Mouse (Mus musculus): ENCODE data around the gene Limch1.
A peak's percentile ranks its signal among the peaks of the same experiment; 100 is the strongest.

DNA sequence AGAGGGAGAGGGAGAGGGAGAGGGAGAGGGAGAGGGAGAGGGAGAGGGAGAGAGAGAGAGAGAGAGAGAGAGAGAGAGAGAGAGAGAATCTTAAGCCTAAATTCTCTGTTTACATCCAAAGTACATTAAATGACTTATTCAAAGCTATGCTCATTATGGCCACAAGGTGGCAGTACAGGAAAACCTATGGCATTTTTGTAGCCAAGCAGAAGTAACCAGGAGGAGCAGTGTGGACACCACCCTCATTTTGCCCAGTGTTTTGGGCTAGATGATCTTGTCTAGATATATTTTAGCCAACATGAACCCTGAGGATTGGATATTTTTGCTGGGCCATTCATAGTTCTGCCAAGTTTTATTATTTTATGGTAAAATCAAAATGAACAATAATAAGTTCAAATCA is 48.5 kb upstream of the Limch1 start:
- TF ChIP-seq HCFC1 (IDR thresholded peaks at IDR 0.05; ENCODE audit: borderline replicate concordance, insufficient read depth, low read length) (no peak), CHD2 (IDR thresholded peaks at IDR 0.05; ENCODE audit: low read depth, low read length) (no peak), ZC3H11A (IDR thresholded peaks at IDR 0.05; ENCODE audit: borderline replicate concordance, low read depth, low read length) (peak; percentile 69), MAFK (IDR thresholded peaks at IDR 0.05; ENCODE audit: insufficient read depth, low read depth, low read length) (no peak), ZNF384 (IDR thresholded peaks at IDR 0.05; ENCODE audit: low read depth, low read length) (no peak)
